Mouse (Mus musculus) heart, adult 2 months (tissue): ENCODE results near the gene Cep164. TPM values are rescaled to one million over a fixed set of nuclear protein-coding genes. Genes with fewer than 3 reads are reported as not detected.

ENCODE experiments used
- DNase-seq, 2 experiments: peaks; one replicate each; pipeline ENCODE4 v3.0.0; 2021
- H3K27ac ChIP-seq: fragments of 200-600 bp; 2 replicates; pipeline ENCODE4 v1.8.1; 2022
- H3K27me3 ChIP-seq: fragments of 200-500 bp; 2 replicates; pipeline ENCODE4 v1.6.1; 2012; ENCODE audit warnings: mild to moderate bottlenecking, low read length, inconsistent platforms, mixed read lengths; ENCODE audit not compliant: control insufficient read depth, insufficient read depth
- H3K36me3 ChIP-seq: fragments of 200-500 bp; 2 replicates; pipeline ENCODE4 v1.6.1; 2012; ENCODE audit warnings: low read length, inconsistent platforms; ENCODE audit not compliant: control insufficient read depth, insufficient read depth
- H3K4me1 ChIP-seq: fragments of 200-500 bp; 2 replicates; pipeline ENCODE4 v1.6.1; 2011; ENCODE audit warnings: low read length; ENCODE audit not compliant: control insufficient read depth, insufficient read depth
- H3K4me3 ChIP-seq: fragments of 200-600 bp; 2 replicates; pipeline ENCODE4 v1.8.1; 2022
- H3K79me2 ChIP-seq: fragments of 200-500 bp; replicated peaks from 2 replicates; pipeline ENCODE4 v1.6.1; 2012; ENCODE audit warnings: mild to moderate bottlenecking, inconsistent platforms, low read length, moderate library complexity, mixed read lengths; ENCODE audit not compliant: control insufficient read depth, insufficient read depth
- H3K9ac ChIP-seq: fragments of 200-500 bp; 2 replicates; pipeline ENCODE4 v1.6.1; 2012; ENCODE audit warnings: low read depth, mild to moderate bottlenecking, control low read depth, inconsistent platforms, low read length, mixed read lengths
- CTCF ChIP-seq: fragments of 200-600 bp; IDR thresholded peaks from 2 replicates; pipeline ENCODE4 v1.8.1; 2022; ENCODE audit warnings: antibody characterized with exemption, mild to moderate bottlenecking, moderate library complexity
- EP300 ChIP-seq: fragments of 200-500 bp; IDR thresholded peaks from 2 replicates; pipeline ENCODE4 v1.6.1; 2011; ENCODE audit warnings: low read depth, low read length, control low read depth; ENCODE audit not compliant: insufficient read depth
- POLR2A ChIP-seq: fragments of 200-500 bp; IDR thresholded peaks from 2 replicates; pipeline ENCODE4 v1.6.1; 2011; ENCODE audit warnings: mild to moderate bottlenecking, low read depth, low read length, control low read depth; ENCODE audit not compliant: insufficient read depth
- WGBS: fragments of 180-500 bp; shearing (Covaris S2); methylation state at CpG from one replicate; pipeline ENCODE4 v1.1.7; 2018; 5-methylcytosine and 5-hydroxymethylcytosine counted together
- intact Hi-C: fragments of 180-260 bp; cut with DNase I; formaldehyde crosslinking; loops from one replicate; pipeline ENCODE4 v1.15.1; 2025
- polyA plus RNA-seq: library from polyadenylated mRNA; depleted of rRNA; stranded (reverse); fragments of >200 nt; gene quantifications from 2 replicates; pipeline ENCODE4 v1.2.3, GENCODE M21; 2012
- total RNA-seq, 2 experiments: library from RNA; stranded (reverse); gene quantifications; 2 replicates each; pipeline ENCODE4 v1.2.3; 2021

Gene Cep164
- total and polyA plus RNA-seq, 3 experiments = 6.0 to 6.2 (median 6.0) TPM

- Histone ChIP-seq H3K36me3 (no peaks in the 10 kb centered on the region), H3K9ac (no peak overlapping the region), H3K4me3 (no peak overlapping the region), H3K27ac (no peak overlapping the region), H3K27me3 (no peaks in the 10 kb centered on the region), H3K4me1 (no peaks in the 10 kb centered on the region; the same call in 1 of the 2 replicates), H3K79me2 (no peaks in the 10 kb centered on the region)
- no peak for DNase-seq
- TF ChIP-seq POLR2A (no peak), CTCF (0 out of 2 replicates have a peak, but pooled peaks have one; percentile 3)
- 90% methylated on average over 3 of the region's 3 CpGs for WGBS
- intact Hi-C loops = no loop called here
These were observed 31.2 kb downstream of the Cep164 start for GRCm38 (mm10) chr9:45797271-45797670.

- 61% methylated on average over 5 of the region's 5 CpGs for WGBS
- peak; percentile 29 to 43 for DNase-seq
- no peaks in the 10 kb centered on the region for H3K36me3 ChIP-seq
- H3K4me1 ChIP-seq = no peaks in the 10 kb centered on the region; the same call in 1 of the 2 replicates
- H3K27me3 ChIP-seq = no peaks in the 10 kb centered on the region
- TF ChIP-seq POLR2A = no peak
- no peak for TF ChIP-seq CTCF
- TF ChIP-seq EP300 = no peak
- H3K27ac ChIP-seq = no peak overlapping the region
- H3K9ac ChIP-seq = no peak overlapping the region
- H3K4me3 ChIP-seq = no peak overlapping the region
- H3K79me2 ChIP-seq = no peaks in the 10 kb centered on the region
- intact Hi-C loops = no loop called here
These were observed 32.8 kb downstream of the Cep164 start for GRCm38 (mm10) chr9:45795722-45796121.

- H3K36me3 ChIP-seq = no peaks in the 10 kb centered on the region
- no peak overlapping the region for H3K27ac ChIP-seq
- H3K79me2 ChIP-seq = no peaks in the 10 kb centered on the region
- DNase-seq = no peak
- no peak for TF ChIP-seq POLR2A
- no peak for TF ChIP-seq EP300
- TF ChIP-seq CTCF = no peak
- intact Hi-C loops = no loop called here
- H3K9ac ChIP-seq = no peak overlapping the region
- no peaks in the 10 kb centered on the region for H3K27me3 ChIP-seq
- no peaks in the 10 kb centered on the region; the same call in 1 of the 2 replicates for H3K4me1 ChIP-seq
- no peak overlapping the region for H3K4me3 ChIP-seq
- 86% methylated on average over 6 of the region's 6 CpGs for WGBS
These were observed 34.8 kb downstream of the Cep164 start for GRCm38 (mm10) chr9:45793697-45794096.

GRCm38 (mm10) chr9:45792235-45792634 is 36.3 kb downstream of the Cep164 start:
- intact Hi-C loops = no loop called here
- TF ChIP-seq POLR2A = no peak
- TF ChIP-seq CTCF = no peak
- no peak for TF ChIP-seq EP300
- 100% methylated on average over 1 of the region's 1 CpGs for WGBS
- Histone ChIP-seq H3K27ac (no peak overlapping the region), H3K27me3 (no peaks in the 10 kb centered on the region), H3K36me3 (no peaks in the 10 kb centered on the region), H3K9ac (no peak overlapping the region), H3K79me2 (no peaks in the 10 kb centered on the region), H3K4me1 (no peaks in the 10 kb centered on the region; the same call in 1 of the 2 replicates), H3K4me3 (no peak overlapping the region)
- no peak for DNase-seq

GRCm38 (mm10) chr9:45791456-45792142 is 36.9 kb downstream of the Cep164 start:
- Histone ChIP-seq H3K9ac (no peak overlapping the region), H3K79me2 (no peaks in the 10 kb centered on the region), H3K4me3 (no peak overlapping the region), H3K36me3 (no peaks in the 10 kb centered on the region), H3K4me1 (no peaks in the 10 kb centered on the region; the same call in 1 of the 2 replicates), H3K27ac (no peak overlapping the region), H3K27me3 (no peaks in the 10 kb centered on the region)
- 87% methylated on average over 8 of the region's 8 CpGs for WGBS
- TF ChIP-seq POLR2A = no peak
- TF ChIP-seq EP300 = no peak
- TF ChIP-seq CTCF = no peak
- no peak for DNase-seq
- intact Hi-C loops = no loop called here

GRCm38 (mm10) chr9:45788405-45788804 is 40.1 kb downstream of the Cep164 start:
- WGBS = 81% methylated on average over 5 of the region's 5 CpGs
- H3K9ac ChIP-seq = no peak overlapping the region
- H3K79me2 ChIP-seq = no peaks in the 10 kb centered on the region
- H3K27me3 ChIP-seq = no peaks in the 10 kb centered on the region
- TF ChIP-seq CTCF (no peak), POLR2A (no peak), EP300 (no peak)
- DNase-seq = no peak
- H3K36me3 ChIP-seq = no peaks in the 10 kb centered on the region
- intact Hi-C loops = no loop called here
- H3K4me1 ChIP-seq = no peaks in the 10 kb centered on the region
- no peak overlapping the region for H3K4me3 ChIP-seq
- H3K27ac ChIP-seq = no peak overlapping the region
